Mouse (Mus musculus) lung, adult 2 months (tissue): ENCODE measurements at regions not wholly inside any gene's neighbourhood (a gene's known extent, or its start where the extent isn't known, plus 50 kb on each side); places are given as distances from the start of the nearest gene placed in this dataset.

ENCODE experiments used
- DNase-seq: peaks from one replicate; pipeline ENCODE4 v3.0.0; 2022
- H3K4me1 ChIP-seq: fragments of 200-500 bp; 2 replicates; pipeline ENCODE4 v1.6.1; 2011; ENCODE audit warnings: low read length; ENCODE audit not compliant: control insufficient read depth, insufficient read depth
- H3K4me3 ChIP-seq: fragments of 200-500 bp; replicated peaks from 2 replicates; pipeline ENCODE3; 2011; ENCODE audit warnings: low read depth, mild to moderate bottlenecking, control low read depth, low read length; ENCODE audit errors: extremely low read depth
- CTCF ChIP-seq: fragments of 200-500 bp; IDR thresholded peaks from 2 replicates; pipeline ENCODE4 v1.5.1; 2011; ENCODE audit warnings: mild to moderate bottlenecking, low read length, control low read depth; ENCODE audit not compliant: insufficient read depth
- POLR2A ChIP-seq: fragments of 200-500 bp; IDR thresholded peaks from 2 replicates; pipeline ENCODE4 v1.6.1; 2011; ENCODE audit warnings: low read depth, mild to moderate bottlenecking, control low read depth, low read length, borderline replicate concordance; ENCODE audit errors: extremely low read depth
- WGBS: fragments of 180-500 bp; shearing (Covaris S2); methylation state at CpG from one replicate; pipeline ENCODE4 v1.1.7; 2018; 5-methylcytosine and 5-hydroxymethylcytosine counted together

DNA sequence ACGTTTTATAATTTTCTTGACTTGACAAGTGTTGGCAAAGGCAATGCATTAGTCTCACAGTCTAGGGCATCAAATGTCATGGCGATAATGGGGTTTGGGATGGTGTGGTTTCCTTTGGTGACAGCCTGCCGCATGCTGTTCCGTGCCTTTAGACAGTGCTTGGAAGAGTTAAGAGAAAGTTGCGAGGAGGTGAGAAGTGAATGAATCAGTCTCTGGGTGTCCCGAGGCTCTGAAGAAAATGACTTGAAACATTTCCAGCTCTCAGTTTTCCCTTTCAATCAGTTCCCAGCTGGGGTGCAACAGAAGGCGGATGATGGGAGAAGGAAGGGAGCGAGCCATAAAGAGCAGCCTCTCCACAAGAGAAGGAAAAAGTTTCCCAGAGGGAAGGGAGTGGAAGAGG, 211.0 kb upstream of the Pdcd1 start:
- no peaks in the 10 kb centered on the region for H3K4me1 ChIP-seq
- no peak overlapping the region for H3K4me3 ChIP-seq
- TF ChIP-seq CTCF = no peak
- no peak for TF ChIP-seq POLR2A
- no peak for DNase-seq
- WGBS = 48% methylated on average over 8 of the region's 8 CpGs

DNA sequence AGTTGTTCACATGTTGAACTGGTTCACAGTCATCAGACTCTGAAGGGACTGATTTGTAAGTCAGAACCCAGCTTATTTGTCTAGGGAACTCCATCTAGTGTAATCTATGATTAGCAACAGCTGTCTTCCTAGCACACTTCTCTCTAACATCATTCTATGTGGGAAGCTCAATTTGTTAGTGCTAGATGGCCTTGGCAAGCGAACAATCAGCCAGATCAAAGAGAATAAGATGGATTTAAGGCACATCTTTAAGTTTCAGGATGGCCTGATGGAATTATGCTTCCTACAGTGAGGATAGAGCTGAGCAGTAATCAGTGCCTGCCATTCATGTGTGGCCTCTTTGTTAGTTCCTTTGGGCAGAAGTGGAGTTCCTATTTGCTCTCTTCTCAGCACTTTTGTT, 183.1 kb upstream of the Pdcd1 start:
- no peak for DNase-seq
- WGBS = 38% methylated on average over 1 of the region's 1 CpGs
- TF ChIP-seq POLR2A (no peak), CTCF (no peak)
- Histone ChIP-seq H3K4me3 (no peak overlapping the region), H3K4me1 (no peaks in the 10 kb centered on the region)

DNA sequence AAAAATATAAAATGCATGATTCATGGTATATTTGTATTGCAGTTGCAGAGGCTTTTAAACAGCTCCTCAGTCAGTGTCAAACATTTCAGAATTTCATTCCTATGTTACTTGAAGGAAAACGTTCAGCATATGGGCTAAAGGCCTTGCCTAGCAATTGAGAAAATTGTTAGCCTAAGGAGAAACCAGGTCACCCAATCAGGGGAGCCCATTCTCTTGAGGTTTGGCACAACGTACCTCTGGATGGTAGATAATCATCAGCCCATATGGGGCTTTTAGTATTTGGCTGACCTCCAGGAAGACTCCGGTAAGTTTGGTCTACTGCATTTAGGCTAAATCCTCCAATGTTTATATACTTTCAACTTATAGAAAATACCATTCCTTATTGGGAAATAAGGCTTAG, 168.7 kb upstream of the Pdcd1 start:
- Histone ChIP-seq H3K4me3 (no peak overlapping the region), H3K4me1 (no peaks in the 10 kb centered on the region)
- no peak for TF ChIP-seq POLR2A
- TF ChIP-seq CTCF = no peak
- 26% methylated on average over 3 of the region's 3 CpGs for WGBS
- DNase-seq = no peak

DNA sequence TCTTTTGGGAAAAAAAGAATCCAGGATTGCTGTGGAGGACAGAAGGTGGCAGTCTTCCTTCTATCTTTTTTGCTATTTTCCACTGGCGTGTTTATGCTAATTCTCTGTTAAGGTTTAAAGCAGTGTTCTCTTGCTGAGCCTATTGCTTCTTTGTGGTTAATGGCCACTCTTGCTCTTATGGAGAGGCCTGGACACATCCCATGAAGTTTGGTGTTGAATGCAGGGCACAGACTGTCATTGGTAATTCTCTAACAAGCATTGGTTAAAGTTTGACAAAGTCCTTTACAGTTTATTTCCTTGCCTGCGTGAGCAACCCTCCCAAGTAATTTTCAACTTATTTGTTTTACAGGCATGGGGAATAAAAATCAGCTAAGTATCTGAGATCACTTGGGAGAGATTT, 165.1 kb upstream of the Pdcd1 start:
- Histone ChIP-seq H3K4me3 (no peak overlapping the region), H3K4me1 (no peaks in the 10 kb centered on the region)
- DNase-seq = no peak
- WGBS = 83% methylated on average over 2 of the region's 2 CpGs
- TF ChIP-seq POLR2A (no peak), CTCF (no peak)

DNA sequence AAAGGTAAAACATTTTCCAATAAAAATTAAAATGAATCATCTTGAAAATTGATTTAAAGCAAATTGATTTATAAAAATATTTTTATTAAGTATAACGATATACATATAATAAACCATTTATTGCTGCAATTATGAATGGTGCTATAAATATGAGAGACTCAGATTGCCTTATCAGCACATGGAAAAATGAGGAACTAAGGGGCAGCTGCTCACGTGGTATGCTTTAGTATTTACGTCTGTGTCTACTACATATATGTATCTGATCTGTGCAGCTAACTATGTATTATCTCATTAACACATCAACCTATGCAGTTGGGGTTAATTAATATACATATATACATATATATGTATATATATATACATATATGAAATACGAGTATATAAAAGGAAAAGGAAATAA, 156.6 kb upstream of the Pdcd1 start:
- Histone ChIP-seq H3K4me1 (no peaks in the 10 kb centered on the region), H3K4me3 (no peak overlapping the region)
- TF ChIP-seq CTCF = no peak
- no peak for TF ChIP-seq POLR2A
- WGBS = 67% methylated on average over 4 of the region's 4 CpGs
- DNase-seq = no peak

DNA sequence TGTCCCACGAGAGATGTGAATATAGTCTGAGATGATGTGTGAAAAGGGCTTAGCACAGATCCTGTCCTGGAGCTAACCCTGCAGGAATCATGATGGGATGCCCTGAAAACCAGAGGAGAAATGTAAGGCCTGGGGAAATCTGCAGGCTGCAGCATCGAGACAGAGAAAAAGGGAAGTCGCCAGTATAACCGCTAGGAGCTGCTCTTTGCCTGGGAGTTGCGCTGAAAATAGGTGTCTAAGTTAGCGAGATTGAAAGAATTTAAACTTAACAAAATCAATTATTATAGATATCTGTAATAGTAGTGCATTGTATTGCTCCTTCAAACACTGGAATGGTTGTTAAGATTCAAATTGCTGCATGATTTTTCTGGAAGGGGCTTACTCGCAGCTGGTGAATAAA, 155.5 kb upstream of the Pdcd1 start:
- DNase-seq = no peak
- no peaks in the 10 kb centered on the region for H3K4me1 ChIP-seq
- TF ChIP-seq CTCF (no peak), POLR2A (no peak)
- H3K4me3 ChIP-seq = no peak overlapping the region
- WGBS = 81% methylated on average over 7 of the region's 7 CpGs

DNA sequence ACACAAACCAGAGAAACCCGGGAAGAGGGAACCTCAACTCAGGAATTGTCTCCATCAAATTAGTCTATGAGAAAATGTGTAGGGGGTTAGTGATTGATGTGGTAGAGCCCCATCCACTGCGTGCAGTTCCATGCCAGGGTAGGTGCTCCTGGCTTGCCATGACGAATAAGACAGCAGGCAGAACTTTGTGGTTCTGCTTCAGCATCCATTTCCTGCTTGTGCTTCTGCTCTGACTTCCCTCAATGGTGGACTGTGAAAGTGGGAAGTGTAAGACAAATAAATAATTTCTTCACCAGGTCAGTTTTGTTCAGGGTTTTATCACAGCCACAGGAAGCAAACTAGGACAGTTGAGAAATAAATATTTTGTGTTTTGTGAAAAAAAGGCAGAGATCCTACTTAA, 150.9 kb upstream of the Pdcd1 start:
- Histone ChIP-seq H3K4me3 (no peak overlapping the region), H3K4me1 (no peaks in the 10 kb centered on the region)
- 65% methylated on average over 3 of the region's 3 CpGs for WGBS
- DNase-seq = no peak
- no peak for TF ChIP-seq POLR2A
- TF ChIP-seq CTCF = no peak

DNA sequence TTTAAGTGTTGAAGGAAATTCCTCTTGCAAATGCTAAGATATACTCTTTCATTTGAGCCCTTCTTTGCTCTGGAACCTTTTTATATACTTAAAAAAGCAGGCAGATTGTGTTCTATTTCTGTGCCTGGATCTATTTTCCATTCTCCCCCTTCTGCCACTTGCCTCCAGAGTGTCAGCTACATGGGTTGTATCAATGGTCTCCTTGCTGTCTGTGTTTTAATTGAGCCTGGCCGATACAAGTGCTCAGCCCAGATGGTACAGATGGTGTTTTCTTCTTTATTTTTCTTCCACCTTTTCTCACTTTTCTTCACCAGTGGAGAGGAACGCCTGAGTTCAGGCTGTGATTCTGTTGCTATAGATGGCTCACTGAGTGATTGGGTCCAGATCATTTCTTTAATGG, 131.5 kb upstream of the Pdcd1 start:
- Histone ChIP-seq H3K4me3 (no peak overlapping the region), H3K4me1 (no peaks in the 10 kb centered on the region)
- TF ChIP-seq POLR2A = no peak
- WGBS = 81% methylated on average over 2 of the region's 2 CpGs
- no peak for DNase-seq

DNA sequence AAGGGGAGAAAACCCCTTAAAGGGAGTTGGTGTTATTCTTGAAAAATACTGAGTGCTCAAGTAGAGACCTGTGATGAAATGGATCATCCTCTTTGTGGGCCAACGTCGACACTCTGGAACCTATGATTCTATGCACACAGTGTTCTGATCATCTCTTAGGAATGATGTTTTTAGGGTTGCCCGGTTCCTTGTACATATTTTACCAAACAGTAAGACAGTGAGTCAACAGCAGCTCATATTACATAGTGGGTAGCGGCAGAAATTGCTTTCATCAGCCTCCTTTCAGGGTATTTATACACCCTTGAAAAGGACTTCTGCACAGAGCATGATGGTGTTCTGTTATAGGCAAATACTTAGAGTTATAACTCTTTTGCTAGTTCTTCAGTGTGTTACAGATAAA, 97.6 kb upstream of the Pdcd1 start:
- no peaks in the 10 kb centered on the region; the same call in 1 of the 2 replicates for H3K4me1 ChIP-seq
- no peak for TF ChIP-seq POLR2A
- TF ChIP-seq CTCF = no peak
- WGBS = 78% methylated on average over 4 of the region's 4 CpGs
- no peak overlapping the region for H3K4me3 ChIP-seq
- no peak for DNase-seq

DNA sequence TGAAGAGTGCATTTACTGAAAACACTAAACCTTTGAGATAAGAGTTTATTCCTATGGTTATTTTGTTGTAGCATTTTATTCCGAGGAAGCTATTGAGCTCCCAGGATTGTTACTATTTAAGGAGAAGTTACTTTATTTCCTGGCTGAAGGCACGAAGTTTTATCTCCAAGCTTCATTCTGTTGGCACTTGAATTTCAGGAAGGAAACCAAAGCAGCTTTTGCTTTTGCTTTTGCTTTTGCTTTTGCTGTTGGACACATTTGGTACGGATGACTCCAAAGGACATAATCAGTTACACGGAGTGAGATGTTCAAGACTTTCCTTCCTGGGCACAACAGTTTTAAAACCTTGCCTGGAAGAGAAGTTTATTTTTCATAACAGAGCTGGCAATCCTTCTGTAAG, 94.7 kb upstream of the Pdcd1 start:
- Histone ChIP-seq H3K4me1 (no peaks in the 10 kb centered on the region; the same call in 1 of the 2 replicates), H3K4me3 (no peak overlapping the region)
- TF ChIP-seq POLR2A (no peak), CTCF (no peak)
- 21% methylated on average over 4 of the region's 4 CpGs for WGBS
- no peak for DNase-seq

DNA sequence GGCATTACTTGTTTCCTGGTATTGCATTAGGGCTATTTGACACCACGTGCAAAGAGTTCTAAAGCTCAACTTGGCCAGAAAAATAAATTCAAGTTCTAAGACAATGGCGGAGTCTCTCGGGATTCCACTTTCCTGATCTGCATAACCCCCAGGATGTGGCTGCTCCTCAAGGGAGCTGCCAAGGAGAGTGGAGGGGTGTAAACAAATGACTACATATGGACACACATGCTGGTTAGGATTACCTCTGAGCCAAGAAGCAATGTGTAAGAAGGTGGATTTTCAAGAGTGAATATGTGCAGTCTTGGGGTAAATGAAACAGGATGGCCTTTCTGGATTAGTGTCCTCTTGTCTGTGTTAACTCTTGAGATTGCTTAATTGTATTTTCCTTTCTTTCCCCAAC, 88.2 kb upstream of the Pdcd1 start:
- TF ChIP-seq CTCF (no peak), POLR2A (no peak)
- Histone ChIP-seq H3K4me1 (no peaks in the 10 kb centered on the region), H3K4me3 (no peak overlapping the region)
- no peak for DNase-seq
- WGBS = 58% methylated on average over 3 of the region's 3 CpGs
